Mouse (Mus musculus): Measurements from ENCODE around the gene Bri3bp.

Gene Bri3bp

DNA sequence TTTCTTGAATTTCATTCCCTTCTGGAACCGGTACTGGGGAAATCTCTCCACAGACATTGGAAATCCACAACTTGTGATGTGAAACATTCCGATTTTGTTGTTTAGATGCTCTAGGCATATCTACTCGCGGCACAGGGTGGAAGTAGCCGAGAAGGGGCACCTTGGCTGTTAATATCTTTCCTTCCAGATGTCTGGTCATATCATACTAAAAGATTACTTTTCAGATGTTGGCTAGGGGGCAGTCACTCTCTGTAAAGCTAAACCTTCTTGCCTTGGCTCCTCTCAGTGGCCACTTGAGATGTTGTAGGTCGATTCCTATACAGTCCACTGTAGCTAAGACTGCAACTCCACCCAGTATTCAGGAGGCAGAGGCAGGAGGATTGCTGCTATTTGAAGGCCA, 14.7 kb downstream of the Bri3bp start:
- no peak for DNase-seq

DNA sequence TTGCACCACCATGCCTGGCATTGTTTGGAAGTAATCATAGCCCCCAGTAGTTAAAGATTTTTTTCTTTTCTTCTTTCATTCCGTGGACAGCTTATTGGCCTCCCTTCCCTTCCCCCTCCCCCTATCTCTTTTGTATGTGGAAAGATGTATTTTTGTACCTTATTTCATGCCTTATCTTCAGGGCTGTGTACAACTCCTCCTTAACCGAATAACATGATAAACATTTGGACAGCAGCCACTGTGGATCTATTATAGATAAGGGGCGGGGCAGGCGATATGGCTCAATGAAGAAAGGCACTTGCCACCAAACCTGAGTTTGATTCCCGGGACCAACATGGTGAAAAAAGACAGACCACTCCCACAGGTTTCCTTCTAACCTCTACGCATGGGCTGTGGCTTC, 16.2 kb downstream of the Bri3bp start:
- DNase-seq, result no peak

DNA sequence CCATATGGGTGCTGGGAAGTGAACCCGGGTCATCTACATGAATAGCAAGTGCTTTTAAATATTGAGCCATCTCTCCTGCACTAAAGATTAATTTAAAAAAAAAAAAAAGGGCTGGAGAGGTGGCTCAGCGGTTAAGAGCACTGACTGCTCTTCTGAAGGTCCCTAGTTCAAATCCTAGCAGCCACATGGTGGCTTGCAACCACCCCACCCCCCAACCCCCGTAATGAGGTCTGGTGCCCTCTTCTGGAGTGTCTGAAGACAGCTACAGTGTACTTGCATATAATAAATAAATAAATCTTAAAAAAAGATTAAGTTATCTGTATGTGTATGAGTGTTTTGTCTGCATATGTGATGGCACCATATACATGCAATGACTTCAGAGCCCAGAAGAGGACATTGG, 19.2 kb downstream of the Bri3bp start:
- no peak for DNase-seq

DNA sequence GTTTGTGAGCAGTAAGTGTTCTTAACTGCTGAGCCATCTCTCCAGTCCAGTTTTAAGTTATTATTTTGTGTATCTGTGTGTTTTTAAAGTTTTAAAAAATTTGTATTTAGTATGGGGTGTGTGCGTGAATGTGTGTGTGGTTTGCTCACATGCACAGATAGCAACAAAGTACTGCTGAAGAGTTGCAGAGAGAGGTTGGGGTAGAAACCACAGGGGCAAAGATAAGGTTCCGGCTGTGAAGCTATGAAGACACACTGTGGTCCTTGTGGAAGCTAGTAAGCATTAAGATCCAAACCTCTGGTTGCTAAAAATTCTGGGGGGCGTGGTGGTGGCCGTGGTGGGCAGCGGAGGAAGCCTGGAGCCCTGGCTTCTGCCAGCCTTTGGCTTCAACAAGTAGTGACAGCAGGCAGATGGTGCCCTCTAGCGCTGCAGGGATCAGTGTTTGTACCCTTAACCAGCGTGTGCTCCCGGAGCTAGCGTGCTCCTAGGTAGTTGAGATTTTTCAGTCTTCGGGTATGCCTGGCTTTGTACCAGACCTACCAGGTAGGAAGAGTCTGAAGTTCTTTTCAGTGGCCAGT, 20.6 kb downstream of the Bri3bp start:
- DNase-seq, result peak; percentile 63 to 78

DNA sequence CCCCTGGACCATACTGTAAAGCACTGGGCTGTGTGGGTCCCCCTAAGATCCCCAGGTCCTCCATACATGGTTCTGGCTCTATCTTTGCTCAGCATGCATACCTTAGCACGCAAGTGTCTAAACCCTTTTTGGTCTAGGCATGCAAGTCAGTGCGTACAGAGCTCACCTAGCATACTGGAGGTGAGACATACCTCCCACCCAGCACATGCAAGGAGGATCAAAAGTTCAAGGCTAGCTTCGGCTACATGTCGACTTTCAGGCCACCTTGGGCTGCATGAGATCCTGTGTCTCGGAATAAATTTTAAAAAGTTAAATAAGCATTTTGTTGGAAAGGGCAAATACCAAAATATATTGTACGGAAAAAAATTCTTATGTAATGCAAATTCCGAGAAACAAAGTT, 23.8 kb downstream of the Bri3bp start:
- DNase-seq, result no peak

DNA sequence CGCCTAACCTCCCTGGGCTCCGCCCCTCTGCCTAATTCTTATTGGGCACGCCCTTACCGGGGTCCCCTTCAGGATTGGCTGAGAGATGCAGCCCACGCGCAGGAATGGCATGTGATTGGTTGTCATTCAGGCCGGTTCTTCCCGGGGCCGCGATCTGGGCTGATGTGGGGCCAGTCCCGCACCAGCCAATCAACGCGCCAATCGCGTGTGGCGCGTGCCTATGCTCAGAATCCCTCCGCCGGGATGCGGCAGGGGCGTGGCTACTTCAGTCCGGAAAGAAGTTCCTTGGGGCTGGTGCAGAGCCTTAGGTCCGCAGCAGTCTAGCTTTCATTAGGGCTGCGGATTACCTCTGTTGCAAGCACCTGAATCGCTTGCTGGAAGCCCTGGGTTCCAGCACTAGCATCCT, 24.3 kb downstream of the Bri3bp start:
- peak; percentile 93 to 96 for DNase-seq

DNA sequence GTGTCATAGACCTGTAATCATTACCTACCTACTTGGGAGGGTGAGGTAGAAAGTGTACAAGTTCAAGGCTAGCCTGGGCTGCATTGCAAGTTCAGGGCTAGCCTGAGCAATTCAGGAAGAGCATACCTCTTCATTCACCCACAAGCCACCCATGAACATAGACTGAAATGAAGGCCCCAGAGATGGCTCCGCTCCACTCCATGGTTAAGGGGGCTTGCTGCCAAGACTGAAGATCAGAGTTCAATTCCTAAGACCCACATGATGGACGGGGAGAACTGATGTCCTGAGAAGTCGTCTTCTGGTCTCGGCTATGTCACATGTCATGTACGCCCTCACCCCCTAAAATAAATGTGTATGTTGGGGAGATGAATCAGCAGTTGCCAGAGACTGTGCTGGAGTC, 25.1 kb downstream of the Bri3bp start:
- DNase-seq, result no peak

DNA sequence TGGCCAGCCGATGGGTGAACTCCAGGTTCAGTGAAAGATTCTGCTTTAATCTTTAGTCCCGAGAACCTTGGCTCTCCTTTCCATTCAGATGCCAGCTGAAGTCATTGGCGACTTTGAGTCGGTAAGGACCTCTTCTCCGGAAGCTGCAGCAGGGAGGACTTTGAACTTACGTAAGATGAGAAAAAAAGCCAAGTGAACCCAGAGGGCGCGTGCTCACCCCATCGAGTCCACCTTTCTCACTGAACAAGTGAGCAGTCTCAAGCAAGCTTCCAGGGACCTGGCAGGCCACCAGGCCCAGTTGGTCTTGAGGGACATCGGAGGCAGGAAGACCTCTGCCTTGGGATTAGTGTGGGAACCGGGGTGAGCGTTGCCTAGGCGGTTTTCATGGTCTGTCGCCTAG, 25.9 kb downstream of the Bri3bp start:
- DNase-seq, result no peak

DNA sequence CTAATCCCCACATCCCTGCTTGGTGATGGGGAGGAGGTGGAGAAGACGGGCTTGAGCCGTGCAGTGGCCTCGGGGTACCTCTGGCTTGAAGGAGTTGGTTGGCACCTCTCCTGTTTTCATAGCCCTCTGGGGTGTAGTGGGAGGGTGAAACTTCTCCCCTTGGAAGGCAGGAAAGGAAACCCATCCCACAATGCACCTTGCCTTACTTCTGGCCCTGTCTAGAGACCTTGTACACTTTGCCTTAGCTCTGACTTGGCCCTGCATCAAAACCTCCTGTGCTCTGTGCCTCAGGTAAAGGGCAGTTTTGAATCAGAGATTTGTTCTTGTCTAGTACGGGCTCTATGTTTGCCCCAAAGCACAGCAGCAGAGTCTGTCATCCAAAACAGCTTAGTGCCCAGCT, 29.3 kb downstream of the Bri3bp start:
- DNase-seq, result no peak

DNA sequence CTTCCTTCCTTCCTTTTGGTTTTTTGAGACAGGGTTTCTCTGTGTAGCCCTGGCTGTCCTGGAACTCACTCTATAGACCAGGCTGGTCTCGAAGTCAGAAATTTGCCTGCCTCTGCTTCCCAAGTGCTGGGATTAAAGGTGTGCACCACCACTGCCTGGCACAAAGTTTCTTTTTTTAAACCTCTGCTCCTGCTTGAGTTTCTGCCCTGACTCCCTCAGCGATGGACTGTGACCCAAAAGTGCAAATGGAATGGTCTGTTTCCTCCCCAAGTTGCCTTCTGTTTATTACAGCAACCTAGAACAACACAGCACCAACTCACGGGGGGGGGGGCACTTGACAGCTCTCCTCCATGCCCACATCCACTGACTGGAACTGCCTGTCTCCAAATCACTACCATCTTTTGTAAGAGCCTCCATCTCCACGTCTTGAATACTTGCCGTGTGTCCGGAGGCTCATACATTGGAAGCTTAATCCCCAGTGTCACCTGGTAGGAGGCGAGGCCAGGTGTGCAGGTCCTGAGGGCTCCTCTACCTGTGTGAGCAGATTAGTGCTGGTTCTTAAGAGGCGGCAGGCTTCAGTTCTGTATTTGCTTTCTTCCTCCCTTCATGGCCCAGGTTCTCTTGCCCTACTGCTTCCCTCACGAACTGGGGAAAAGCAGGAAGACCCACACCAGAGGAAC, 31.6 kb downstream of the Bri3bp start:
- no peak for DNase-seq

DNA sequence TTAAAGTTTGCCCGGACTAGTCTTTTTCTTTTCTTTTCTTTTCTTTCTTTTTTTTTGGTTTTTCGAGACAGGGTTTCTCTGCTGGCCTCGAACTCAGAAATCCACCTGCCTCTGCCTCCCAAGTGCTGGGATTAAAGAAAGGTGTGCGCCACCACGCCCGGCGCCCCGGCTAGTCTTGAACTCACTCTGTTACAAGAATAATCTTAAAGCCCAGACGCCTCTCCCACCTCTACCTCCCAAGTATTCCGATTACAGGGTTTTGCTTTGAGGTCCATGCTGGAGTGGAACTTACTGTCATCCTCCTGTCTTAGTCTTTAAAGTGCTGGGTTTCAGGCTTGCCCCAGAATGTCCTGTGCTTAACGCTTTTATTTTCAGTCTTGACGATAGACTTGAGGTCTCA, 33.7 kb downstream of the Bri3bp start:
- DNase-seq, result no peak

DNA sequence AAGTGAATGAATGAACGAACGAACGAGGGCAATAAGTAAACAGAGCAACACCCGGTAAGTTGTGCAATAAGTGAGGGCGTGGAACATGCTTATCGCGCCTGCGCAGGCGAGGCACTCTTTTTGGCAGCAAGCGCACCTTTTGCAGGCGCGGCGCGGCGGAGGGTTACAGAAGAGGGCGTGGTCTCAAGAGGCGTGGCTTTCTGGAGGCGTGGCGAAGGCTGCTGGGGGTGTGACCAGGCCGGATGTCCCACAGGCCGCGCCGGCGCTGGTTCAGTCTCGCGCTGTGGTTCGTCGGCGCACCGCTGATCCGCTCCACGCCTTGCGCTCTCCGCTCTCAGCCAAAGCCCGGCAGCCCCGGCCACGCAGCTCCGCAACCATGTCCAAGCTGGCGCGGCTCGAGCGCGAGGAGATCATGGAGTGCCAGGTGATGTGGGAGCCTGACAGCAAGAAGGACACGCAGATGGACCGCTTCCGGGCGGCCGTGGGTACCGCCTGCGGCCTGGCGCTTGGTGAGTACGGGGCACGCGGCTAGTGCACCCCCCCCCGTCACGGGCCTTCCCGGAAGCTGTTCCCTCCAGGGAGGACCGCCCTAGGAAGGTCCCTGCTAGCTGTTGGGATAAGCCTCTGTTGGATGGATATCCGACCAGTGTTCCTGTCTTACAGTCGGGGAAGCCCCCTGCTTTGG, 34.4 kb downstream of the Bri3bp start, which contains the start of gene Aacs:
Gene Aacs (plus strand): TSS at position 214 of the 685 bp plus-strand sequence.
- DNase-seq, result peak; percentile 99

DNA sequence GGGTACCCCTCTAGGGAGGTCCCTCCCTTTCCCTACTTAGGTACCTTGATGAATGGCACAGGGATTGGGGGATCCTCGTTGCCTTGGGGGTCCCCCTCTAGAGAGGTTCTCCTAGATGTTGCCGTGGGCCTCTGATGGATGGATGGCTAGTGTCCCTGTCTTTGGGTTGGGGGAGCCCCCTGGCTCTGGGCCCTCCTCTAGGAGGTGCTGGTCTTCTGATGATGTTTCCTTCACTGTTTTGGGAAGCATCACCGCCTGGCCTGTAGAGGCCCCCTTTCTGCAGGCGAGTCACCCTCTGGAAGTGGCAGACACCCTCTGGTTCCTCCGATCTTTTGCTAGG, 34.9 kb downstream of the Bri3bp start:
- DNase-seq, result peak; percentile 54 to 57

DNA sequence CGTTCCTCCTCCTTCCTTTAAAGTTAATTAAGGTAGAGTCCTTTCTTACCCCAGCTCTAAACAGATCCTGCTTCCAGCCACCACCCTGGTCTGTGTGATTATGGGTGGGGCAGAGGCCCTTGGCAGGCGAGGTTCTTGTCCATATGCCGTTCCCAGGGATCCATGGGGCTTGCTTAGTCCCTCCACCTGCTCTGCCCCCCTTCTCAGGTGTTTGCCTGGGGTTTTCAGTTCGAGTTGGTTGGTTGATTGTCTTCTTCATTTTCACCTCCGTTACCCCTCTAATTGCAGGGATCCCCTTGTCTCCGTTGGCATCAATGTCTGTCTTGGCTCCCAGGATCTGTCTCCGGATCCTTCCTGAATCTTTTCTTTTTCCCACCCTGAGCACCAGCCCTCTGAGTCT, 35.4 kb downstream of the Bri3bp start:
- DNase-seq, result peak; percentile 67 to 73

DNA sequence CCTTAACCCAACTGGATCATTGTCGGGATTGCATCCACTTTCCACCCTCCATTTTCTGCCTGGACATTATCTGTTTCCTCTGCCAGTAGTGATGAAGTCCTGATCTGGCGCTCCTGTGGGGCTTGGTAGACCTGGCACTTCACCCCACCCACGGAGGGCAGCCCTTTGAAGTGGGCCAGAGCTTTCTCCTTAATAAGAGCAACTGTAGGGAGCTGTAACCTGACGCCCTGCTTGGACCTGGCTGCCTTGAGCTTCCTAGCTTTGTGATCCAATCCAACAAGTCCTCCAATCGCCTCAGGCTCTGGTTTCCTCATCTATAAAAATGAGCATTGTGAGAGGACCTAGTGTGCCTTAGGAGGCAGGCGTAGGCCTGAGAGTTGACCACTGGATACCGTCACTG, 36.2 kb downstream of the Bri3bp start:
- DNase-seq, result peak in 1 of 2 experiments; percentile 33

DNA sequence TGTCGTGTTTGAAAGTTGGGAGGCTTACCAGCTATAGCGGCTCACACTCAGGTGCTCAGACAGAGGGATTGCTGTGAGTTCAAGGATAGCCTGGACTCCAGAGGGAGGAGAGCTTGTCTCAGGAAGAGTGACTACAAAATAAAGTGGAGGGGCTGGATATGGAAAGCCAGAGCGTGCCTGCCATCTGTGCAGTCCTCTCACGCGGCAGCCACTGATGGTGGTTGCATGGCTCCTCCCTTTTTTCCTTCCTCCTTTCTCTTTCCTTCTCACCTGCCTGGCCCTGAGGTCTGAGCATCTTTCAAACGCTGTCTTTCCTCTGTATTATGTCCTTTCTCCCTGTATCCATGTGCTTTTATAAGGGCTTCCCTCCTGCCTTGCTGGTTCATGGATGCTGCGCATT, 36.7 kb downstream of the Bri3bp start:
- no peak for DNase-seq

DNA sequence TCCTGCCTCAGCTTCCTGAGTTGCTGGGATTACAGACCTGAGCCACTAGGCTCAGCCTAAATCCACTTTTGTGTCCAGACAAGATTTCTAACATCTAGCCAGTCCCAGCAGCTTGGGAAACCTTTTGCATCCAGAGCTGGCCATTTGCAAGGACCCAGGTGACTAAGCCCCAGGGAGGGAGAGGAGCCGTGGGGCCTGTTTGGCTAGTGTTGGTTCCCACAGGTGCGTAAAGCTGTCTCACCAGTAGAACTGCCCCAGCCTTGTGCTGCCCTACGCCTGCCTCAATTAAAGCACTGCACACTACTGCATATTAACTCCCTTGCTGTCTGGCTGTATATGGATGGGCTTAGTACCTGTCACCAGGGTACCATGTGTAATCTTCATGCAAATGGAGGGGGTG, 38.0 kb downstream of the Bri3bp start:
- DNase-seq, result no peak

DNA sequence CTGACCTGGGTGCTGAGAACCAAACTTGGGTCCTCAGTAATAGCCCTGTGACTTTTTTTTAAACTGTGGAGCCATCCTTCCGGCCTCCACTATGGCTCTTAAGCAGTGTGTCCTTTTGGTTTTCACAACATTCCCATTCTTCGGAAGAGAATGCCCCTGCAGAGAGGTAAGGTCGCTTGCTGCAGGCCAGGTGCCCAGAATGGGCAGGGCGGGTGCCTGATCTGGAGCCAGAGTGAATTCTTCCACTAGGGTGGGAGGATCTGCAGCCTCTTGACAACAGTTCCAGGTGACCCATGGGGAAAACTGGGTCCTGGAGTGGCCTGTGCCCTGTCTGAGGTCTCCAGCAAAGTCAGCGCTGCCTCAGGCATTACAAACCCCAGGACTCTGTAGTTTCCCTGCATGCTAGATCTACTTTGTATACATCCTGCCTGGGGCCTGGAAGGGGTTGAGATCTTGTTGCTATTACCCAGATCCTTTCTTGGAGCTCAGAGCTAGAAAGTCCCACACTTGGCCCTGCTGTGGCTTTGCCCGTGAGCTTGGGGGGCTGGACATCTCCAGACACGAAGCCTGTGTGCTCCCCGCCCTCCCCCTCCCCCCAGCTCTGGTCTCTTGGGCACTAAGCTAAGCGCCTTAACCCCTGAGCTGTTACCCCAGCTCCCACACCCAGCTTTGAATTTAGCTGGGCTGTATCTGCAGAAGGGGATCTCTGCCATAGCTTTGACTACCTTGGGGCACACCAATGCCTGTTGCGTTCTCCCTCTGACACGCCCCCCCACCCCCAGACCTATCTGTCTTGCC, 39.3 kb downstream of the Bri3bp start:
- no peak for DNase-seq

DNA sequence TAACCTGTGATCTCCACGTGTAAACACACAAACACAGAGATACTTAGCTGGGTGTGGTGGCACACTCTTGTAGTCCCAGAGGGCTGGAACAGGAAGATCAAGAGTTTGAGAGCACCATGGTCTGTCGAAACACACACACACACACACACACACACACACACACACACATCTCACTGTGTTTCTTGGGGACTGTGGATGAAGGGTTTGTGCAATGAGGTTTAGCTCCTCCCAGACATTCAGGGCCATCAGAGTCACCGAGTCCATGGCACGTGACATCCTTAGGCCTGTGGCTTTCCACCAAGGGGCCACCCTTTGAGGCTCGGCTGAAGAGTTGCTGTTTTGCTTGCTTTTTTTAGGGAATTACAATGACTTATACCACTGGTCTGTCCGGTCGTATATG, 41.1 kb downstream of the Bri3bp start:
- no peak for DNase-seq

DNA sequence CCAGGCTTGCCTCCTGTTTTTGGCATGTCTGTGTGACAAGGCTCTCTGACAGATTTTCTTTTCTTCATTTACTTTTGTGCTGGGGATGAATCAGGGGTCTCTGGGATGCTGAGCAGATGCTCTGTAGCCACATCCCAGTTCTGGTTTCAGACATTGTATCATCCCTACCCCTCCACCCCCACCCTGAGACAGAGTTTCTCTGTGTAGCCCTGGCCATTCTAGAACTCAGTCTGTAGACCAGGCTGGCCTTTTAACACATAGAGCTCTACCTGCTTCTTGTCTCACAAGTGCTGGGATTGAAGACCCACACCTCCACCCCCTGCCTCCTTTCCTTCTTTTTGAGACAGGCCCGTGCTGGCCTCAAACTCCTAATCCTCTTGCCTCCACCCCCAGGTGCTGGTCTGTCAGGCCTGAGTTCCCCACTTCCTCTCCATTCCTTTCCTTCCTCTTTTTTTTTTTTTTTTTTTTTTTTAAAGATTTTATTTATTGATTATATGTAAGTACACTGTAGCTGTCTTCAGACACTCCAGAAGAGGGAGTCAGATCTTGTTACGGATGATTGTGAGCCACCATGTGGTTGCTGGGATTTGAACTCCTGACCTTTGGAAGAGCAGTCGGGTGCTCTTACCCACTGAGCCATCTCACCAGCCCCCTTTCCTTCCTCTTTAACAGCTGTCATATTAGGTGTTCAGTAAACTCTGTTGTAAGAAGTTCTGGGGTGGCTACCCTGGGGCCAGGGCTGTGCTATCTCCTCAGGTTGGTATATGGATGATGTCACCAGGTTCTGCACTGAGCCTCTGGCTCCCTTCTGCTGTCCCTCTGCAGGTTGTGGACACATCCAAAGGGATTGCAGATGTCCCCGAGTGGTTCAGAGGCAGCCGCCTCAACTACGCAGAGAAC, 42.6 kb downstream of the Bri3bp start:
- no peak for DNase-seq

DNA sequence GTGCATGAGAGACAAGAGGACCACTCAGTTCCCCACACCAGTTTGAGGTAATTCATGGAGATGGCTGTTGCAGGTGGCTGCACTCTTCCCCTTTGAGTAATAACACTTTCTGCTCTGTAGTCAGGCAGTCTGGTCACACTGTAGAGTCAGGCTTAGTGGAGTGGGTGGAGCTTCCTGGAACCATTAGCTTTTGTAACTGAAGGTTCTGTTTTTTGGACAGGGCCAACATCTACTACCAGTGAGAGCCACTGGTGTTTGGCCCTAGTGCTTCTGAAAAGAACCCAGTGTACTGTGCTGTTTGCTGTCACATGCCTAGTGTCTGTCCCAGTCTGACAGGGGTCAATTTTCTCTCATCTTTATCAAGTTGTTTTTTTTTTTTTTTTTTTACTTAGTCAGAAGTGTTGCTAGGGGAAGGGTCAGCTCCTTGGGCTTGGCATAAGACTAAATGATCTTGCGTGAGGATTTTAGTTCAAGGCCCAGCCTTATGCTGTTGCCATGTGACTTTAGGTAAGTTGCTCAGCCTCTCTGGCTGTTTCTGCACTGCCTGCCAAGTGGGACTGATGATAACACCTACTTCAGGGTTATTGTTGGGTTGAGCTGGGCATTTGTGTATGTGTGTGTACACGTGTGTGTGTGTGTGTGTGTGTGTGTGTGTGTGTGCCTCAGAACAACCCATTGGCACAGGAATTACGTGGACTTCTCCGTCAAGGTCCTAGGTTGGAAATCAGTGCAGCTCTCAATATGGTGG, 43.8 kb downstream of the Bri3bp start:
- no peak for DNase-seq

DNA sequence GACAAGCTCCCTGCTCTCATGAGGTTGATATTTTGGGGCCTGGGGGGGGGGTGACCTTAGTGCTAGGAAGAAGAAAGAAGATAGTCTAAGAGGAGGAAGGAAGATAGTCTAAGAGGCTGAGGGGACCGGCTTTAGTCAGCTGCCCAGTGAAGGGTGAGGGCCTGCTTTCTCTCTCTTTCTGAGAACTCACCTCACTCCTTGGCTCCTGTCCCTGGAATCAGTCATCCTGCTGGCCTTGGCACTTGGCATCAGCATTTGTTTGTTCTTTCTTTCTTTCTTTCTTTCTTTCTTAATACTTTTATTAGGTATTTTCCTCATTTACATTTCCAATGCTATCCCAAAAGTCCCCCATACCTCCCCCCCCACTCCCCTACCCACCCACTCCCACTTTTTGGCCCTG, 44.7 kb downstream of the Bri3bp start:
- DNase-seq, result peak in 1 of 2 experiments; percentile 65
